Mouse (Mus musculus): ENCODE results near the gene Alk.

DNA sequence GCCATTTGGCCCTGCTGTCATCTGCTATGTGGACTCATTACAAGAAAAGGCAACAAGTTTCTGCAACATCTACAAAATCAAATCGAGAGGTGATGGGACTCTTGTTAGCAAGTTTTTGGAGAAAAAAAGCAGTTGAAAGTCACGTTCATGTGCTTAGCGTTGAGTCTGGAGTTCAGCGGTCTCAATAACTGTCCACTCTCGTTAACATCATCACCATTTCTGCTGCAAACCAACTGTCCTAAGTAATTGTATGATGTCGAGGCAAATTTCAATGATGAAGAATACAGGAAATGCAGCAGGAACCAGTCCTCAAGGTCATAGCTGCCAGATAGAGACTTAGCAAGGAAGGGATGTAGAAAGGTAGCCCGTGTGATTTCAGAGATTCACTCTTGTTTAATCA lies 373.5 kb downstream of the Alk start:
- TF ChIP-seq CTCF (IDR thresholded peaks at IDR 0.05; ENCODE audit: control insufficient read depth, insufficient read depth, insufficient read length) (no peak), CEBPB (IDR thresholded peaks at IDR 0.05; ENCODE audit: low read depth) (no peak), USF1 (IDR thresholded peaks at IDR 0.05; ENCODE audit: low read depth) (no peak), MAX (IDR thresholded peaks at IDR 0.05) (no peak), MYOG (IDR thresholded peaks at IDR 0.05; ENCODE audit: control insufficient read depth, extremely low read depth, insufficient read length) (no peak)

All from C2C12 (cell line).